Mouse (Mus musculus) E14TG2a.4 (cell line): ENCODE data around the gene Tmem63b.
"Not testable (repeated sequence)": the region's sequence is repeated elsewhere in the genome, so short reads cannot be mapped to it uniquely, and the experiment has no call there.

ENCODE experiments used
- H3K27me3 ChIP-seq: 2 replicates; pipeline ENCODE4 v1.6.1; 2014; ENCODE audit warnings: low read length, control low read depth; ENCODE audit not compliant: insufficient read depth
- H3K36me3 ChIP-seq: 2 replicates; pipeline ENCODE4 v1.6.1; 2014; ENCODE audit warnings: low read length, control low read depth; ENCODE audit not compliant: insufficient read depth
- H3K4me1 ChIP-seq: replicated peaks from 2 replicates; pipeline ENCODE4 v1.6.1; 2014; ENCODE audit warnings: low read depth, low read length, control low read depth
- H3K4me3 ChIP-seq: replicated peaks from 2 replicates; pipeline ENCODE4 v1.5.1; 2014; ENCODE audit warnings: mild to moderate bottlenecking, low read length
- H3K9me3 ChIP-seq: 2 replicates; pipeline ENCODE4 v1.6.1; 2014; ENCODE audit warnings: low read length, control low read depth
- CTCF ChIP-seq: conservative IDR thresholded peaks from 2 replicates; pipeline ENCODE4 v1.5.1; 2014; ENCODE audit warnings: low read length
- NANOG ChIP-seq: IDR thresholded peaks from 2 replicates; pipeline ENCODE4 v1.6.1; 2014; ENCODE audit warnings: borderline replicate concordance, low read length, mixed read lengths
- POU5F1 ChIP-seq: IDR thresholded peaks from 2 replicates; pipeline ENCODE4 v1.6.1; 2014; ENCODE audit warnings: low read length, borderline replicate concordance

Tmem63b gene

GRCm38 (mm10) chr17:45629861-45630694 lies 56.6 kb downstream of the Tmem63b start:
- H3K4me3 ChIP-seq = peak overlapping the region; percentile 65
- H3K27me3 ChIP-seq = no peaks in the 10 kb centered on the region
- TF ChIP-seq CTCF (peak; percentile 72), NANOG (no peak)
- no peaks in the 10 kb centered on the region for H3K9me3 ChIP-seq
- H3K36me3 ChIP-seq = no peaks in the 10 kb centered on the region
- peaks cover 99% of the 10 kb centered on the region for H3K4me1 ChIP-seq

- TF ChIP-seq POU5F1 (no peak), CTCF (no peak), NANOG (no peak)
- Histone ChIP-seq H3K4me1 (peaks cover 100% of the 10 kb centered on the region), H3K36me3 (no peaks in the 10 kb centered on the region), H3K4me3 (peak overlapping the region; percentile 65), H3K27me3 (no peaks in the 10 kb centered on the region), H3K9me3 (no peaks in the 10 kb centered on the region)
Observed at GRCm38 (mm10) chr17:45628885-45629855, 57.5 kb downstream of the Tmem63b start.

GRCm38 (mm10) chr17:45628160-45628559 lies 58.5 kb downstream of the Tmem63b start:
- Histone ChIP-seq H3K4me1 (peaks cover 95% of the 10 kb centered on the region), H3K27me3 (no peaks in the 10 kb centered on the region), H3K4me3 (peak overlapping the region; percentile 8; the same call in 1 of the 2 replicates), H3K9me3 (no peaks in the 10 kb centered on the region), H3K36me3 (no peaks in the 10 kb centered on the region)
- TF ChIP-seq POU5F1 = no peak
- no peak for TF ChIP-seq CTCF
- no peak for TF ChIP-seq NANOG

GRCm38 (mm10) chr17:45626577-45627134 lies 60.0 kb downstream of the Tmem63b start:
- peak; percentile 99 for TF ChIP-seq CTCF
- TF ChIP-seq POU5F1 = no peak
- H3K36me3 ChIP-seq = no peaks in the 10 kb centered on the region; the same call in 1 of the 2 replicates
- H3K4me1 ChIP-seq = peaks cover 88% of the 10 kb centered on the region
- peak overlapping the region; percentile 74 for H3K4me3 ChIP-seq
- no peaks in the 10 kb centered on the region for H3K9me3 ChIP-seq
- H3K27me3 ChIP-seq = no peaks in the 10 kb centered on the region

- H3K36me3 ChIP-seq, H3K27me3 ChIP-seq, H3K4me3 ChIP-seq, H3K9me3 ChIP-seq: not testable (repeated sequence)
- peaks cover 87% of the 10 kb centered on the region for H3K4me1 ChIP-seq
Observed at GRCm38 (mm10) chr17:45623425-45623824, 63.3 kb downstream of the Tmem63b start.

- H3K9me3 ChIP-seq = no peaks in the 10 kb centered on the region
- no peak for TF ChIP-seq NANOG
- TF ChIP-seq POU5F1 = no peak
- no peak for TF ChIP-seq CTCF
- H3K27me3 ChIP-seq = no peaks in the 10 kb centered on the region
- H3K36me3 ChIP-seq = no peaks in the 10 kb centered on the region; the same call in 1 of the 2 replicates
- H3K4me1 ChIP-seq = peaks cover 86% of the 10 kb centered on the region
- peak overlapping the region; percentile 79 for H3K4me3 ChIP-seq
Observed at GRCm38 (mm10) chr17:45619386-45620256, 67.1 kb downstream of the Tmem63b start.

GRCm38 (mm10) chr17:45618941-45619385 lies 67.7 kb downstream of the Tmem63b start:
- Histone ChIP-seq H3K4me1 (peaks cover 83% of the 10 kb centered on the region), H3K4me3 (peak overlapping the region; percentile 79), H3K9me3 (no peaks in the 10 kb centered on the region), H3K27me3 (no peaks in the 10 kb centered on the region), H3K36me3 (no peaks in the 10 kb centered on the region; the same call in 1 of the 2 replicates)
- TF ChIP-seq NANOG (no peak), CTCF (no peak), POU5F1 (no peak)

- Histone ChIP-seq H3K36me3 (no peaks in the 10 kb centered on the region; the same call in 1 of the 2 replicates), H3K4me1 (peaks cover 93% of the 10 kb centered on the region), H3K9me3 (no peaks in the 10 kb centered on the region), H3K27me3 (no peaks in the 10 kb centered on the region), H3K4me3 (peak overlapping the region; percentile 79; the same call in 1 of the 2 replicates)
- no peak for TF ChIP-seq CTCF
- TF ChIP-seq NANOG = no peak
- TF ChIP-seq POU5F1 = no peak
Observed at GRCm38 (mm10) chr17:45617655-45618054, 69.0 kb downstream of the Tmem63b start.
